Mouse (Mus musculus) midbrain, embryonic 12.5 days (tissue): Measurements from ENCODE around the gene Gm21981. TPM values are rescaled to one million over a fixed set of nuclear protein-coding genes. Genes with fewer than 3 reads are reported as not detected.

Source experiments
- ATAC-seq: fragments of 200-750 bp; cut with Nextera tagmentation; 2 replicates; pipeline ENCODE4 v1.8.0; 2017; ENCODE audit warnings: low read depth, moderate TSS enrichment, moderate library complexity; ENCODE audit not compliant: low FRiP score
- H3K27ac ChIP-seq: fragments of 300-500 bp; sonication (generic); replicated peaks from 2 replicates; pipeline ENCODE4 v1.5.1; 2016; ENCODE audit warnings: mild to moderate bottlenecking
- H3K27me3 ChIP-seq: fragments of 300-500 bp; sonication (generic); 2 replicates; pipeline ENCODE4 v1.6.1; 2016; ENCODE audit warnings: mild to moderate bottlenecking
- H3K36me3 ChIP-seq: fragments of 300-500 bp; sonication (generic); 2 replicates; pipeline ENCODE4 v1.6.1; 2016
- H3K4me1 ChIP-seq: fragments of 300-500 bp; sonication (generic); 2 replicates; pipeline ENCODE4 v1.6.1; 2016
- H3K4me2 ChIP-seq: fragments of 300-500 bp; sonication (generic); replicated peaks from 2 replicates; pipeline ENCODE4 v1.6.1; 2016; ENCODE audit warnings: mild to moderate bottlenecking, moderate library complexity
- H3K4me3 ChIP-seq: fragments of 300-500 bp; sonication (generic); 2 replicates; pipeline ENCODE4 v1.5.1; 2016; ENCODE audit warnings: mild to moderate bottlenecking
- H3K9ac ChIP-seq: fragments of 300-500 bp; sonication (generic); replicated peaks from 2 replicates; pipeline ENCODE4 v1.6.1; 2016; ENCODE audit warnings: mild to moderate bottlenecking, moderate library complexity
- H3K9me3 ChIP-seq: fragments of 300-500 bp; sonication (generic); 2 replicates; pipeline ENCODE4 v1.6.1; 2016; ENCODE audit warnings: mild to moderate bottlenecking
- WGBS: fragments of 180-500 bp; shearing (Covaris S2); methylation state at CpG from one replicate; pipeline ENCODE4 v1.1.7; 2016; 5-methylcytosine and 5-hydroxymethylcytosine counted together
- polyA plus RNA-seq: library from polyadenylated mRNA; unstranded; fragments of >200 nt; fragmentation: Nextera tagmentation; extraction: Ambion mirVana; gene quantifications from 2 replicates; pipeline ENCODE4 v1.2.1, GENCODE M21; 2016

The Gm21981 gene
- 0.34 and 0.41 TPM in 2 replicates for polyA plus RNA-seq

- 0% methylated on average over 3 of the region's 3 CpGs for WGBS
- H3K4me2 ChIP-seq = peak within 1 kb of the TSS; percentile 78
- peak within 1 kb of the TSS; percentile 73 for H3K4me3 ChIP-seq
- no peak for ATAC-seq
- peaks cover 23% of the 10 kb centered on the region for H3K4me1 ChIP-seq
- H3K27ac ChIP-seq = peak within 1 kb of the TSS; percentile 75
- no peaks in the 10 kb centered on the region for H3K9me3 ChIP-seq
- H3K9ac ChIP-seq = peak within 1 kb of the TSS; percentile 86
- H3K36me3 ChIP-seq = 0 out of 2 replicates have a peak, but pooled peaks cover 10% of the 10 kb centered on the region
- peaks cover 22% of the 10 kb centered on the region for H3K27me3 ChIP-seq
Observed at GRCm38 (mm10) chr17:47694442-47694502, at the start of gene Gm21981. Gene Gm21981, minus strand, starts transcription at chr17:47694455.

GRCm38 (mm10) chr17:47742991-47743734 lies 48.9 kb upstream of the Gm21981 start:
- H3K27me3 ChIP-seq = peaks cover 37% of the 10 kb centered on the region
- WGBS = 46% methylated on average over 16 of the region's 16 CpGs
- no peak for ATAC-seq
- no peaks in the 10 kb centered on the region for H3K36me3 ChIP-seq
- no peak overlapping the region for H3K4me3 ChIP-seq
- no peak overlapping the region for H3K9ac ChIP-seq
- peaks cover 15% of the 10 kb centered on the region for H3K4me1 ChIP-seq
- no peak overlapping the region for H3K27ac ChIP-seq
- H3K4me2 ChIP-seq = no peak overlapping the region
- no peaks in the 10 kb centered on the region for H3K9me3 ChIP-seq

GRCm38 (mm10) chr17:47740186-47740585 lies 45.9 kb upstream of the Gm21981 start:
- H3K36me3 ChIP-seq = no peaks in the 10 kb centered on the region
- no peak overlapping the region for H3K9ac ChIP-seq
- peaks cover 50% of the 10 kb centered on the region for H3K27me3 ChIP-seq
- ATAC-seq = no peak
- no peak overlapping the region for H3K4me3 ChIP-seq
- peaks cover 26% of the 10 kb centered on the region for H3K4me1 ChIP-seq
- no peaks in the 10 kb centered on the region for H3K9me3 ChIP-seq
- WGBS = 53% methylated on average over 2 of the region's 2 CpGs
- no peak overlapping the region for H3K27ac ChIP-seq
- no peak overlapping the region for H3K4me2 ChIP-seq

DNA sequence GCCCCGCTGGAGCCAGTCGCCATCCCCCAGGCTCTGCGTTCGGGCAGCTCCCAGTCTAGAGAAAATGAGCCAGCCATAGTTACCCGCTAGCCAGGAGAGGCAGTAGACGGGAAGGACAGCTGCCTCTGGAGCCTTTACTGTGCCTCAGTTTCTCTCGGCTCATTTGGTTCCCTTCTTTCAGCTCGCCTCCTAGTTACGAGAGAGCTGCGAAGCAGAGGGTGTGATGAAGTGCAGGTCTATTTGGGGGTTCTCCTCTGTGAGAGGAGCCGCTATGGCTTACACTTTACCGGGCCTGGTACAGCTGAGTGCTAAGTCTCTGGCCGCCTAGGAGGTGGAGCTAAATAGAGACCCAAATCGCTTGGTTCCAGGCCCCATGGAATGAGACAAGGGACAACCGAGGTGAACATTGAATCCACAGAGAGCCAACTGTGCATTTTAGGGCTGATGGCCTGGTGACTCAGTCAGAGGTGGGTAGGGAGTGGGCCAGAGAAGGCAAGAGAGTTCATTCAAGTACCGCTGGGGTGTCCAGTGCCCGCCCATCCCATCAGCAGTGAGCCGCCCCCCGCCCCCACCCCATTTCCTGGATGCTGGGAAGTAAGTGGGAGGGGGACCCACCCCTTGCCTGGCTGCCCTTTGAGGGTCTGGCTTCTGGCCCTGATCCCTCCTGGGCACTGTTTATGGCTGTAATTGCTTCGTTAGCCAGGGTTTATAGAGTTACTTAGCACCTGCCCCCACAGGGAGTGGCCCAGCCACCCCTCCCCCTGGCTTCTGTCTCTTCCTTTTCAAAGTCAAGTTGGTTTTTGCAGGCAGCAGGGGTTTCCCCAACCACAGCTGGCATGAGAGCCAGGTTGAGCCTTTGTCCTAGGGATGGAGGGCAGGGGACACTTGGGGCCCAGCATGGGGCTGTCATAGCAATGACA lies 44.9 kb upstream of the Gm21981 start:
- no peaks in the 10 kb centered on the region for H3K9me3 ChIP-seq
- peak overlapping the region; percentile 56 for H3K4me3 ChIP-seq
- H3K4me2 ChIP-seq = peak overlapping the region; percentile 91
- no peak overlapping the region for H3K27ac ChIP-seq
- H3K27me3 ChIP-seq = peaks cover 50% of the 10 kb centered on the region
- 0 out of 2 replicates have a peak overlapping the region, but pooled peaks have one; percentile 59 for H3K9ac ChIP-seq
- WGBS = 3% methylated on average over 20 of the region's 20 CpGs
- no peak for ATAC-seq
- peaks cover 26% of the 10 kb centered on the region for H3K4me1 ChIP-seq
- no peaks in the 10 kb centered on the region for H3K36me3 ChIP-seq

DNA sequence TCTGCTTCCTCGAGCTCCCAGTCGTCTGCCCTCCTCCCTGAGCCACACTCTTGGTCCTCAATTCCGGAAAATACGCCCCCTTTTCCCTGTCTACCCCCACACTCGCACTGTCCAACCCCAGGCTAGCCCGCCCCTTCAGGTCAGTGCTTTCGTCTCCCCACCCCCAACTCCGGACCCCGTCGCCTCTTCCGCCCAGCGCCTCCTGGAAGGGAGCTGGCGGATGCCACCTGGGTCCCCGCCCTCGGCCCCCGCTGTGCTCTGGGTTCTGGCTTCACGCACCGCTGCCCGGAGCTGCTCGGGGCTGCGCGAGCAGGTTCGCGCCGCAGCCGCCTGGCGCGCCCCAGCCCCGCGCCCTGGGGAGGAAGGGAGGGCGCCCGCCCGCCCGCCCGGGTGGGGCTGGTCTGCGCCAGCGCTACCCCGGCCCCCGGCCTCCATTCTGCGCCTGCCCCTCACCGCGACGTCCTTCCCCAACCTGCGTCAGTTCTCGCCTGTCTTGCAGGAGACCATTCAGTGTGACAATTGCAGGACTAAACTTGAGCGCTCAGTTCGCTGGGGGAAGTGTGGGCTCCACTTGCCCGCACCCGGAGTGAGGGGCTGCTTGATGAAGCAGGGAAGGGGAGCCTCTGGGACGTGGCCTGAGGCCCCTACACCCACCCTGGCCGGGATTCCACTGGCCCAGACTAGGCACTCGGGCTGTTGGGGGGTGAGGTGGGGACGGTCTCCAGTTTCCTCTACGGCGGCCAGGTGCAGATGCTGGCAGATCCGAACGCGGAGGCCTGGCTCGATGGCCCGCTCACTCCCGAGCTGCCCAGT lies 44.0 kb upstream of the Gm21981 start:
- ATAC-seq = peak; percentile 42

DNA sequence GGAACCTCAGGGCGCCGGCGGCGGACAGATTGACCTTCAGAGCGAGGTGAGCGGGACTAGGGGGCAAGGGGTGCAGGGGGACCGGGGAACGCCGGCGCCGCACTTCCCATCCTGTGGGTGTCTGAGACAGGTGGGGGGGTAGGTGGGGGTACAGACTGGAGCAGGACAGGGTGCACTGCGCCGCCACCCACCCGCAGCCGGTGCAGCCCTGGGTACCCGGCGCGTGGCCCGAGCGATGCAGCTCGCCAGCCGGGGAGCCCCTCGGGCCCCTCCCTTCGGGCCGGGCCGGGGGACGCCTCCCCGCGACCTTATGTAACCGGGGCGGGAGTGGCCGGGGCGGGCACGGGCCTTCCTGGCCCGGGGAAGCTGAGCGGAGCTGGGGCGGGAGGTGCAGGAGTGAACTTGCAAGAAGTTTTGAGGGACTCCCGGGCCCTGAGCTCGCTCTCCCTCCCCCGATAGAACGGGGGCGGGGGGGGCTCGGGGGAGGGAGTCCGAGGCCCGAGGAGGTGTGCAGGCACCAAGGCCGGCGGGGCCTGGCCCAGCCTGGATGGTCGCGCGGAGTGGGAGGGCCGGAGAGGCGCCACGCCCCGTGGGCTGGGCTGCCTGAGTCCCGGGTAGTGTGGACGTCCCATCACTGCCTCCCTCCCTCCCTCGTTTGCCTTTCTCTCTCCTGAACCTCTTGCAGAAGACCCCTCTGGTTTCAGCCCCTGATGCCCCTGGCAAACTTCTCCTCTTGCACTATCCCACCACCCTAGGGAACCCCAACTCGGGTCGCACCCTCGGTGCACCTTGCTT lies 43.2 kb upstream of the Gm21981 start:
- H3K9ac ChIP-seq = peak overlapping the region; percentile 59
- no peaks in the 10 kb centered on the region for H3K9me3 ChIP-seq
- peak overlapping the region; percentile 91 for H3K4me2 ChIP-seq
- WGBS = under 1% methylated on average over 45 of the region's 60 CpGs
- peak; percentile 69 for ATAC-seq
- H3K27ac ChIP-seq = no peak overlapping the region
- peaks cover 26% of the 10 kb centered on the region for H3K4me1 ChIP-seq
- no peaks in the 10 kb centered on the region for H3K36me3 ChIP-seq
- H3K4me3 ChIP-seq = peak overlapping the region; percentile 56
- H3K27me3 ChIP-seq = peaks cover 50% of the 10 kb centered on the region

More for the DNA sequence above, 44.0 kb upstream of the Gm21981 start:
- H3K36me3 ChIP-seq = no peaks in the 10 kb centered on the region
- peak overlapping the region; percentile 56 for H3K4me3 ChIP-seq
- no peaks in the 10 kb centered on the region for H3K9me3 ChIP-seq
- under 1% methylated on average over 51 of the region's 61 CpGs for WGBS
- H3K4me1 ChIP-seq = peaks cover 26% of the 10 kb centered on the region
- H3K27ac ChIP-seq = no peak overlapping the region
- H3K9ac ChIP-seq = peak overlapping the region; percentile 59
- H3K4me2 ChIP-seq = peak overlapping the region; percentile 91
- peaks cover 50% of the 10 kb centered on the region for H3K27me3 ChIP-seq

GRCm38 (mm10) chr17:47736856-47737255 lies 42.6 kb upstream of the Gm21981 start, which contains the start of gene Tfeb:
Gene Tfeb, plus strand, starts transcription at chr17:47737030.
- Histone ChIP-seq H3K36me3 (no peaks in the 10 kb centered on the region), H3K27me3 (peaks cover 49% of the 10 kb centered on the region), H3K27ac (no peak within 1 kb of the TSS)

DNA sequence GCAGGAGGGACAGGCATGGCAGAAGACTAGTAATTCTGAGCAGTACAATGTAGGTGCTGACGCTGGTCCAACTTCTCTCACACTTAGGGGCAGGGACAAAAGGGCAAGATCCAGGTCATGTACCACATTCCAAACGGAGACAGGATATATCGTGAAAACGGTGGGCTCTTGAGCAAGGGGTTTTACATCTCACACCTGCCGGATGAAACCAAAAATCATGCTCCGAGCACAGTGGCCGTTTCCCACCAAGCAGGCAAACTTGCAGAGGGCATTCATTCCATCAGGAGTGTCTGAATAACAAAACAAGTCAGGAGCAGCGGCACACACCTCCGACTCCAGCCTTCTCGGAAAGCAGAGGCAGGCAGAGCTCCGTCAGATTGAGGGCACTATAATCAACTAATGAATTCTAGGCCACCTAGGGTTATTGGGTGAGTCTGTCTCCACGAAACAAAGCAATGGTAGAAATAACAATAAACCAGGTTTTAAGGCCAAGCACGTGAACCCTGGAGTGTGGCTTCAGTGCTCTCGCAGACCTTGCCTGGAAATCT lies 41.4 kb upstream of the Gm21981 start:
- peaks cover 26% of the 10 kb centered on the region for H3K4me1 ChIP-seq
- H3K36me3 ChIP-seq = no peaks in the 10 kb centered on the region
- H3K9ac ChIP-seq = no peak overlapping the region
- ATAC-seq = no peak
- no peak overlapping the region for H3K27ac ChIP-seq
- no peak overlapping the region for H3K4me3 ChIP-seq
- 72% methylated on average over 14 of the region's 14 CpGs for WGBS
- no peaks in the 10 kb centered on the region for H3K9me3 ChIP-seq
- H3K27me3 ChIP-seq = peaks cover 37% of the 10 kb centered on the region
- no peak overlapping the region for H3K4me2 ChIP-seq

More at GRCm38 (mm10) chr17:47736856-47737255, 42.6 kb upstream of the Gm21981 start, which contains the start of gene Tfeb:
- H3K4me3 ChIP-seq = peak within 1 kb of the TSS; percentile 56
- H3K9me3 ChIP-seq = no peaks in the 10 kb centered on the region
- H3K4me2 ChIP-seq = peak within 1 kb of the TSS; percentile 91
- under 1% methylated on average over 44 of the region's 47 CpGs for WGBS
- peak; percentile 81 for ATAC-seq
- peaks cover 26% of the 10 kb centered on the region for H3K4me1 ChIP-seq
- peak within 1 kb of the TSS; percentile 59 for H3K9ac ChIP-seq

- H3K9ac ChIP-seq = no peak overlapping the region
- no peak for ATAC-seq
- H3K4me3 ChIP-seq = no peak overlapping the region
- H3K36me3 ChIP-seq = no peaks in the 10 kb centered on the region
- no peaks in the 10 kb centered on the region; the same call in 1 of the 2 replicates for H3K27me3 ChIP-seq
- no peak overlapping the region for H3K4me2 ChIP-seq
- 43% methylated on average over 24 of the region's 24 CpGs for WGBS
- no peaks in the 10 kb centered on the region for H3K4me1 ChIP-seq
- H3K9me3 ChIP-seq = no peaks in the 10 kb centered on the region
- no peak overlapping the region for H3K27ac ChIP-seq
Observed at GRCm38 (mm10) chr17:47730633-47731575, 36.6 kb upstream of the Gm21981 start.

DNA sequence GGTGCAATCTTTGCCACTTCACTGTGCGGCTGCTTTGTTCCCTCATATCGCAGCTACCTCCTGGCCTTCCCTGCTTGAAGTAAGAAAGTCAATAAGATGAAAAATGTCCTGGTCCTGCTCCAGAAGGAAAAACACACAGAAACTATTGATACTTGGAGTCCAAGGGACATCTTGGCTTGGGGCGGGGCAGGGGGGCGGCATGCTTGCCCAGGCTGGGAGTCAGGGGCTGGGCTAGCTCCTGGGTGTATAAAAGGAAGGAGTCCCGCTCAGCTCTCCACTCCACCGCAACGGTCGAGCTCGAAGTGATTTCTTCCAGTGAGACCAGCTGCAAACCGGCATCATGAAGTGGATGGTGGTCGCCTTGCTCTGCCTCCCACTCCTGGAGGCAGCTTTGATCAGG lies 32.3 kb upstream of the Gm21981 start, which contains the start of gene Pgc:
TSS of gene Pgc (plus strand) at position 277 of the 400 bp plus-strand sequence.
- Histone ChIP-seq H3K4me2 (no peak within 1 kb of the TSS), H3K4me1 (no peaks in the 10 kb centered on the region), H3K4me3 (no peak within 1 kb of the TSS), H3K27me3 (no peaks in the 10 kb centered on the region; the same call in 1 of the 2 replicates), H3K9ac (no peak within 1 kb of the TSS), H3K27ac (no peak within 1 kb of the TSS), H3K9me3 (no peaks in the 10 kb centered on the region), H3K36me3 (no peaks in the 10 kb centered on the region)
- WGBS = 86% methylated on average over 11 of the region's 11 CpGs
- no peak for ATAC-seq
